Mouse (Mus musculus): ENCODE measurements at regions not wholly inside any gene's neighbourhood (a gene's known extent, or its start where the extent isn't known, plus 50 kb on each side); places are given as distances from the start of the nearest gene placed in this dataset.
"Not testable (repeated sequence)": the region's sequence is repeated elsewhere in the genome, so short reads cannot be mapped to it uniquely, and the experiment has no call there.

GRCm38 (mm10) chr14:40455631-40456030, 437.4 kb downstream of the Sh2d4b start:
- H3K4me3 ChIP-seq; H3K27me3 ChIP-seq (ENCODE audit: control insufficient read depth, insufficient read depth, low read length); H3K9ac ChIP-seq (ENCODE audit: low read depth, low read length); intact Hi-C loops (cut with DNase I); H3K4me1 ChIP-seq (ENCODE audit: control insufficient read depth, insufficient read depth, low read length); H3K79me2 ChIP-seq (replicated peaks; ENCODE audit: control insufficient read depth, insufficient read depth, low read length); H3K36me3 ChIP-seq (ENCODE audit: control insufficient read depth, insufficient read depth, low read length); H3K27ac ChIP-seq: not testable (repeated sequence)
- WGBS = 39% methylated on average over 2 of the region's 2 CpGs
- DNase-seq = peak in 1 of 2 experiments; percentile 9

GRCm38 (mm10) chr14:40450823-40451222, 442.2 kb downstream of the Sh2d4b start:
- H3K4me3 ChIP-seq; H3K36me3 ChIP-seq (ENCODE audit: control insufficient read depth, insufficient read depth, low read length); H3K4me1 ChIP-seq (ENCODE audit: control insufficient read depth, insufficient read depth, low read length); H3K79me2 ChIP-seq (replicated peaks; ENCODE audit: control insufficient read depth, insufficient read depth, low read length); H3K27me3 ChIP-seq (ENCODE audit: control insufficient read depth, insufficient read depth, low read length); intact Hi-C loops (cut with DNase I); H3K9ac ChIP-seq (ENCODE audit: low read depth, low read length); H3K27ac ChIP-seq: not testable (repeated sequence)
- WGBS = 65% methylated on average over 8 of the region's 8 CpGs
- DNase-seq = peak in 1 of 2 experiments; percentile 29

GRCm38 (mm10) chr14:40449566-40449965, 443.5 kb downstream of the Sh2d4b start:
- WGBS = 53% methylated on average over 5 of the region's 5 CpGs
- intact Hi-C loops (cut with DNase I) = loop anchor here (2.0 kb wide), 1 partner anchor 21 kb away; no protein-coding TSS in a partner anchor
- not testable (repeated sequence) for H3K27me3 ChIP-seq (ENCODE audit: control insufficient read depth, insufficient read depth, low read length)

More at GRCm38 (mm10) chr14:40449566-40449965, 443.5 kb downstream of the Sh2d4b start:
- not testable (repeated sequence) for H3K79me2 ChIP-seq (replicated peaks; ENCODE audit: control insufficient read depth, insufficient read depth, low read length); H3K4me1 ChIP-seq (ENCODE audit: control insufficient read depth, insufficient read depth, low read length); H3K9ac ChIP-seq (ENCODE audit: low read depth, low read length); H3K27ac ChIP-seq; H3K36me3 ChIP-seq (ENCODE audit: control insufficient read depth, insufficient read depth, low read length); H3K4me3 ChIP-seq
- peak; percentile 22; the same call in 1 of the 2 replicates for TF ChIP-seq EP300 (IDR thresholded peaks at IDR 0.05; ENCODE audit: insufficient read depth, low read depth, low read length)
- peak in 1 of 2 experiments; percentile 12 for DNase-seq

Data from heart, adult 2 months (tissue).